Mouse (Mus musculus) myocyte (in vitro differentiated cells): ENCODE data around the gene Barx1. TPM values are rescaled to one million over a fixed set of nuclear protein-coding genes. Genes with fewer than 3 reads are reported as not detected.

Experiments
- H3K27me3 ChIP-seq: one replicate; pipeline ENCODE4 v1.6.1; 2011; ENCODE audit not compliant: control insufficient read depth, insufficient read depth, insufficient read length
- H3K36me3 ChIP-seq: one replicate; pipeline ENCODE4 v1.6.1; 2011; ENCODE audit not compliant: control insufficient read depth, insufficient read depth
- H3K4me2 ChIP-seq: one replicate; pipeline ENCODE4 v1.6.1; 2011; ENCODE audit warnings: low read depth, control low read depth
- H3K4me3 ChIP-seq: one replicate; pipeline ENCODE4 v1.5.1; 2011; ENCODE audit warnings: mild to moderate bottlenecking, control low read depth, moderate library complexity
- H3K79me2 ChIP-seq: one replicate; pipeline ENCODE4 v1.6.1; 2011; ENCODE audit not compliant: control insufficient read depth, insufficient read depth
- H3ac ChIP-seq: one replicate; pipeline ENCODE4 v1.6.1; 2011; ENCODE audit not compliant: control insufficient read depth, insufficient read length
- CEBPB ChIP-seq: IDR thresholded peaks from 2 replicates; pipeline ENCODE4 v1.6.1; 2011; ENCODE audit warnings: mild to moderate bottlenecking, moderate library complexity; ENCODE audit not compliant: poor library complexity, insufficient read depth, severe bottlenecking
- E2F4 ChIP-seq: IDR thresholded peaks from one replicate; pipeline ENCODE4 v1.6.1; 2011; ENCODE audit warnings: mild to moderate bottlenecking, control low read depth, moderate library complexity; ENCODE audit not compliant: insufficient read depth
- MAX ChIP-seq: IDR thresholded peaks from one replicate; pipeline ENCODE4 v1.6.1; 2011; ENCODE audit warnings: low read depth, mild to moderate bottlenecking, control low read depth
- MYOD1 ChIP-seq, 3 experiments: IDR thresholded peaks; one replicate each; pipeline ENCODE4 v1.6.1; 2011; ENCODE audit warnings: control low read depth in 2 of 3, low read depth in 2 of 3, mild to moderate bottlenecking in 2 of 3, moderate library complexity in 1 of 3; ENCODE audit not compliant: insufficient read length in 2 of 3, control insufficient read depth in 1 of 3
- MYOG ChIP-seq, 3 experiments: IDR thresholded peaks; one replicate each; pipeline ENCODE4 v1.6.1; 2011; ENCODE audit warnings: control low read depth in 2 of 3, low read depth in 2 of 3, mild to moderate bottlenecking in 2 of 3; ENCODE audit not compliant: insufficient read length in 2 of 3, control insufficient read depth in 1 of 3, insufficient read depth in 1 of 3
- POLR2A ChIP-seq: IDR thresholded peaks from one replicate; pipeline ENCODE4 v1.6.1; 2011; ENCODE audit warnings: low read depth, mild to moderate bottlenecking, control low read depth, moderate library complexity; ENCODE audit not compliant: insufficient read length
- POLR2AphosphoS2 ChIP-seq: IDR thresholded peaks from one replicate; pipeline ENCODE4 v1.6.1; 2011; ENCODE audit warnings: low read depth, control low read depth; ENCODE audit not compliant: insufficient read length
- REST ChIP-seq: IDR thresholded peaks from one replicate; pipeline ENCODE4 v1.6.1; 2011; ENCODE audit warnings: mild to moderate bottlenecking, control low read depth, moderate library complexity; ENCODE audit not compliant: insufficient read depth, insufficient read length
- SRF ChIP-seq: IDR thresholded peaks from one replicate; pipeline ENCODE4 v1.6.1; 2011; ENCODE audit warnings: low read depth; ENCODE audit not compliant: control insufficient read depth, insufficient read length
- TCF12 ChIP-seq: IDR thresholded peaks from one replicate; pipeline ENCODE4 v1.6.1; 2011; ENCODE audit warnings: mild to moderate bottlenecking, control low read depth; ENCODE audit not compliant: poor library complexity, insufficient read depth, severe bottlenecking
- TCF3 ChIP-seq: IDR thresholded peaks from one replicate; pipeline ENCODE4 v1.6.1; 2011; ENCODE audit warnings: low read depth, control low read depth; ENCODE audit not compliant: insufficient read length
- USF1 ChIP-seq: IDR thresholded peaks from one replicate; pipeline ENCODE4 v1.6.1; 2011; ENCODE audit warnings: low read depth, mild to moderate bottlenecking, control low read depth, moderate library complexity
- polyA plus RNA-seq: library from polyadenylated mRNA; unstranded; fragments of >200 nt; fragmentation: generic; extraction: Trizol; gene quantifications from one replicate; pipeline ENCODE4 v1.2.1, GENCODE M21; 2012; ENCODE audit warnings: missing spikeins

The Barx1 gene
- polyA plus RNA-seq, 1 experiment, result not detected

GRCm38 (mm10) chr13:48659254-48660220, 3.3 kb upstream of the Barx1 start:
- H3K36me3 ChIP-seq, result no peaks in the 10 kb centered on the region
- no peak for TF ChIP-seq USF1
- TF ChIP-seq MYOG (IDR thresholded peaks at IDR 0.05; ENCODE audit: control insufficient read depth in 1 of 3, insufficient read depth in 1 of 3, insufficient read length in 2 of 3, low read depth in 2 of 3), result no peak
- TF ChIP-seq POLR2A, result no peak
- no peak for TF ChIP-seq SRF
- TF ChIP-seq TCF12, result no peak
- TF ChIP-seq MYOD1 (IDR thresholded peaks at IDR 0.05; ENCODE audit: control insufficient read depth in 1 of 3, insufficient read length in 2 of 3, low read depth in 2 of 3), result no peak
- TF ChIP-seq TCF3, result no peak
- H3K4me2 ChIP-seq, result no peak overlapping the region
- H3K79me2 ChIP-seq, result no peaks in the 10 kb centered on the region
- no peak overlapping the region for H3ac ChIP-seq
- H3K4me3 ChIP-seq, result no peak overlapping the region
- peaks cover 69% of the 10 kb centered on the region for H3K27me3 ChIP-seq

- no peaks in the 10 kb centered on the region for H3K79me2 ChIP-seq
- H3K27me3 ChIP-seq, result peaks cover 77% of the 10 kb centered on the region
- no peaks in the 10 kb centered on the region for H3K36me3 ChIP-seq
- no peak for TF ChIP-seq MYOG (IDR thresholded peaks at IDR 0.05; ENCODE audit: control insufficient read depth in 1 of 3, insufficient read depth in 1 of 3, insufficient read length in 2 of 3, low read depth in 2 of 3)
- no peak for TF ChIP-seq POLR2A
- TF ChIP-seq MAX, result no peak
- no peak for TF ChIP-seq MYOD1 (IDR thresholded peaks at IDR 0.05; ENCODE audit: control insufficient read depth in 1 of 3, insufficient read length in 2 of 3, low read depth in 2 of 3)
- no peak for TF ChIP-seq USF1
- TF ChIP-seq CEBPB, result no peak
- TF ChIP-seq POLR2AphosphoS2, result no peak
- no peak for TF ChIP-seq SRF
- TF ChIP-seq TCF12, result no peak
- TF ChIP-seq E2F4, result no peak
- no peak for TF ChIP-seq TCF3
- TF ChIP-seq REST, result no peak
- no peak overlapping the region for H3ac ChIP-seq
- H3K4me2 ChIP-seq, result no peak overlapping the region
- H3K4me3 ChIP-seq, result no peak overlapping the region
Observed at GRCm38 (mm10) chr13:48660221-48660734, 2.5 kb upstream of the Barx1 start.

GRCm38 (mm10) chr13:48660741-48661140, 2.1 kb upstream of the Barx1 start:
- Histone ChIP-seq H3K27me3 (peaks cover 81% of the 10 kb centered on the region), H3K79me2 (no peaks in the 10 kb centered on the region), H3K36me3 (no peaks in the 10 kb centered on the region), H3ac (no peak overlapping the region), H3K4me3 (no peak overlapping the region), H3K4me2 (no peak overlapping the region)
- no peak for TF ChIP-seq MYOD1 (IDR thresholded peaks at IDR 0.05; ENCODE audit: control insufficient read depth in 1 of 3, insufficient read length in 2 of 3, low read depth in 2 of 3)
- no peak for TF ChIP-seq TCF12
- TF ChIP-seq USF1, result no peak
- no peak for TF ChIP-seq CEBPB
- no peak for TF ChIP-seq MAX
- TF ChIP-seq MYOG (IDR thresholded peaks at IDR 0.05; ENCODE audit: control insufficient read depth in 1 of 3, insufficient read depth in 1 of 3, insufficient read length in 2 of 3, low read depth in 2 of 3), result no peak
- no peak for TF ChIP-seq E2F4
- TF ChIP-seq SRF, result no peak
- no peak for TF ChIP-seq TCF3
- TF ChIP-seq POLR2AphosphoS2, result no peak
- TF ChIP-seq POLR2A, result no peak
- no peak for TF ChIP-seq REST

GRCm38 (mm10) chr13:48661561-48661960, 1.2 kb upstream of the Barx1 start:
- TF ChIP-seq CEBPB, result no peak
- TF ChIP-seq USF1, result no peak
- TF ChIP-seq TCF12, result no peak
- Histone ChIP-seq H3K36me3 (no peaks in the 10 kb centered on the region), H3K79me2 (no peaks in the 10 kb centered on the region), H3ac (no peak overlapping the region), H3K4me3 (no peak overlapping the region), H3K27me3 (peaks cover 84% of the 10 kb centered on the region), H3K4me2 (no peak overlapping the region)
